Mouse (Mus musculus) adipocyte (in vitro differentiated cells): ENCODE measurements around the gene Muc1.

ENCODE experiments used
- DNase-seq: peaks from one replicate; pipeline ENCODE4 v3.0.0-alpha.2; 2016; ENCODE audit warnings: low spot score

Muc1 gene

GRCm38 (mm10) chr3:89233562-89234110 is 4.8 kb downstream of the Muc1 start:
- no peak for DNase-seq

GRCm38 (mm10) chr3:89236516-89236915 is 7.7 kb downstream of the Muc1 start:
- no peak for DNase-seq

DNA sequence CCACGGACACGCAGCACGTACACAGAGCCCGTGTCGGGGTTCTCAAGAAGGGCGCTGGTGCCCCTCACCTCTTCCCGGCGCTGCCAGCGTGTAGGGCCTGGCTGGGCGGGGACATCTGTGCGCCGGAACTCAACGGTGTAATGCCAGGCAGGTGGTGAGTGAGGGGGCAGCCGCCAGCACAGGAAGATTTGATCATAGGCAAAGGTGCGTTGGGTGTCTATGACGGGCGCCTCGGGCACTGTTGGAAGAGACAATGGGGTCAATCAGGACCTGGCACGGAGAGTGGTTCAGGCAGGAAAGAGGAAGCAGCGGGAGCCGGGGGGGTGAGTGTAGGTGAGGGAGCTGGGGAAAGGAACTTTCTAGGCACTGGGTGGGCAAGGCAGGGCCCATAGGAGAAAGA is 8.8 kb downstream of the Muc1 start:
- DNase-seq: no peak

GRCm38 (mm10) chr3:89238494-89238893 is 9.6 kb downstream of the Muc1 start:
- no peak for DNase-seq

DNA sequence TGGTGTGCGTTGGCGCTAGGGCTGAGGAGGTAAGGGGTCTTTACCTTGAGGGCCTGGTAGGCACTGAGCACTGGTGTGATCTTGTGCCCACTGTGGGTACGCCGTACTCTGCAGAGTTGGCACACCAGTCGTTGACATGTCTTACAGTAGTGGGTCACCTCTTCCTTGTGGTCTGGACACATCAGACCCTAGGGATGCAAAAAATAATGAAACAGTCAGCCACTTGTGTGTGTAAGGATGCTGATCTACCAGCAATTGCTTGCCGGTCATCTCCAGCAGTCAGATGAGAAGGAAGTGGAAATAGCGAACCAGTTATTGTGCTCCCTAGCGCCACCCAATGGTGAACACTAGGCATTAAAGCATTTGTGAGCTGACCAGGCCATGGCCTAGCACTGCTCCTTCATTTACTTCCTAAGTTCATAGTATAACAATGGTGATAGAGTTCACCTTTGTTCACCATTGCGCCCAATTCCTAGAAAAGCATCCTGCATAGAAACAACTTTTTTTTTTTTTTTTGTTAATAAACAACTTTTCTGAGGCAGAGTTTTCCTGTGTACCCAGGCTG is 13.6 kb downstream of the Muc1 start:
- DNase-seq: peak; percentile 56

GRCm38 (mm10) chr3:89243609-89244008 is 14.8 kb downstream of the Muc1 start:
- no peak for DNase-seq

DNA sequence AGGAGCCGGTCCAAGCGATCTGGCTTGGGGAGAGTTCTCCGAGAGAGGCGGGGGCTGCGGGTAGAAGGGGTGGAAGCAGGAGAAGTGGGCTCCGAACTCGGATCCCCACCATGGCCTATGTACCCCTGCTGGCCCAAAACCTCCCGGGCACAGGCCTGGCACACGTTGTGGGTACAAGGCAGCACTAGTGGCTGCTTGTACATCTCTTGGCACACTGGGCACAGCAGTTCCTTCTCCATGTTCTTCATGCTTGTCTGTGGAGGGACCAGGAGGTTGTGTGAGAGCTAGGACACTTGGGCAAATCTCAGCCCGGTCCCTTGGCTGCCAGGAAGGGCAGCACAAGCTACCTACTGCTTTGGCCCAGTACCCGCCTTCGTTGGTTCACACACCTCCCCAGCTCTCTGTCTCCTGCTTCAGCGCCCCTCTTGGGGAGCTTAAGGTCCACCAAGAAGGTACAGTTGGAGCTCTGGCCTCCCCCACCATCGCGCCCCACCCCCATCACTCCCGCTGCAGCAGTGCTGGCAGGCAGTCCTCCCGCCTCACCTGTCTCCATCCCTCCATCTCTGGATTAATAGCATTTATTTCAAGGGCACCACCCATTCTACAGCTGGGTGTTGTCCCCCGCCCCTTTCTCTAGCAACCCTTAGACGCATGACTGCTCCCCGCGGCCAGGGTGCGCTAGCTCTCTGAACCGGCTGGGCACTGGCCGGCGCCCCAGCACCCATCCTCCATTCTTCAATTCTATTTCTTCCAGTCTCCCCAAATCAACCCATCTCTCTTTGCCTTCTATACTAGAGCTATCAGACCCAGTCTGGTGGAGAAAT is 15.5 kb downstream of the Muc1 start:
- no peak for DNase-seq

DNA sequence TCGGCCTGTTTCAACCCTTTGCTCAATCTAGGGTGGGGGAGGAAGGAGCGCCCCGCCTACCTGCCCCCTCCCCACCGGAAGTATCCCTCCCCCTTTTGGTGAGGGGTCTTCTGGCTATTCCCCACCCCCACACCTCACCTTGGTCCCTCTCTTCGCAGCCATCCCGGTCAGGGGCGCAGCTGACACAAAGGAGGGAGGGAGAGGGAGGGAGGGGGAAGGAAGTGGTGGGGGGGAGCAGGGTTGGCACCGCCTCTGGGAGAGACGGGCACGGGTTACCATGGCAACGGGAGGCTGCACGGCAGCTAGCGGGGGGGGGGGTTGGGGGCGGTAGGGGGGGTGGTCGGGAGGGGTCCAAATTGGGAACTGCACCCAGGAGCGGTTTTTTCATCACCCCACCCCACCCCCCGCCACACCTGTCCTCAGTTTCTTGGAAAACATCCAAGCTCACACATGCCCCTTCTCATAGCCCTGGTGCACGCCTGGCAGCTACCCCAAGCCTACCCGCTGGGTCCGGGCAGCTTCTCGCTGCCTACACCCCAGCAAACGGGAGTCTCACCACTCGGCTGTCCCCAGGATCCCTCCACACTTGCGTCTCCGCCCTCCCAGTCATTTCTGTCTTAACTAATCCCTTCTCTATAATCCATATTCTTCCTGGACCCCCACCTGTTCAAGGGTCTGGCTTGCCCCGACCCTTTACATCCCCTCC is 16.3 kb downstream of the Muc1 start:
- no peak for DNase-seq

DNA sequence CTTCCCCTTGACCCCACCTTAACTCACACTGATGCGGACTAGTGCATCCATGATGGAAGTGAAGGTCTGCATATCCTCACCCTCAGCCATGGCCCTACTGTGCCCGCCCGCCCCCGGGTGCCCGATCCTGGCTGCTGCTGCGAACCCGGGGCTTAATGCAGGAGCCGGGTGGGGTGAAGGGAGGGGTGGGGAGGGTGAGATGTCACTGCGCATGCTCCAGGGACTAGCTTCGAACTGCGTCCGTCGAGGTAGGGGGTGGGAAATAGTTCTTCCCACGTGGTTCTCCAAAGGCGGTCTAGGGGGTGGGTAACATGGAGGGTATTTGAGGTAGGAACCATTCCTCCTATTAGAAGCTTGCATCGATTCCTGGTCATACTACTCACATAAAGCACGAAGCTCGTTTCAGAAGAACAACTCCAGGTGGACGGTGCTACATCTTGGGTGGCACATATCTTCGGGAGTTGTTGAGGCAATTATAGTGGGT is 16.9 kb downstream of the Muc1 start, which contains the start of gene Krtcap2:
TSS of gene Krtcap2 (plus strand) at position 279 of the 484 bp plus-strand sequence.
- DNase-seq: no peak

GRCm38 (mm10) chr3:89246261-89247100 is 17.6 kb downstream of the Muc1 start, which contains the start of gene Trim46:
Gene Trim46 (minus strand): TSS chr3:89246309.
- DNase-seq: peak; percentile 93

DNA sequence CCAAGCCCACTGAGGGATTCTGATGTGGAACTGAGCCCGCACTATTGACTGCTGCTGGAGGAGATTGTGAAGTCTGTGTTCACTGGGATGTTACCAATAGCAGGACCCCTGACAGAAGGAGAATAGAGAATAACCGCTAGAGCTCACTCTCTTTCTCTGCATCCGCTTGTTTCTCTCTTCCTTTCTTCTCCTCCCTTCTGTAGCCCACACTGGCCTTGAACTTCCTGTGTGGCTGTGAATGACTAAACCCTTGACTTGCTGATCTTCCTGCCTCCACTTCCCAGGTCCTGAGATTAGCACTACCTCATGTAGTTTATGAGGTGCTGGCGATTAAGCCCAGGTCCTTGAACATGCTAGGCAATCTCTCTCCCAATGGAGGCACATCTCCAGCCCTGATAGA is 18.6 kb downstream of the Muc1 start:
- no peak for DNase-seq

DNA sequence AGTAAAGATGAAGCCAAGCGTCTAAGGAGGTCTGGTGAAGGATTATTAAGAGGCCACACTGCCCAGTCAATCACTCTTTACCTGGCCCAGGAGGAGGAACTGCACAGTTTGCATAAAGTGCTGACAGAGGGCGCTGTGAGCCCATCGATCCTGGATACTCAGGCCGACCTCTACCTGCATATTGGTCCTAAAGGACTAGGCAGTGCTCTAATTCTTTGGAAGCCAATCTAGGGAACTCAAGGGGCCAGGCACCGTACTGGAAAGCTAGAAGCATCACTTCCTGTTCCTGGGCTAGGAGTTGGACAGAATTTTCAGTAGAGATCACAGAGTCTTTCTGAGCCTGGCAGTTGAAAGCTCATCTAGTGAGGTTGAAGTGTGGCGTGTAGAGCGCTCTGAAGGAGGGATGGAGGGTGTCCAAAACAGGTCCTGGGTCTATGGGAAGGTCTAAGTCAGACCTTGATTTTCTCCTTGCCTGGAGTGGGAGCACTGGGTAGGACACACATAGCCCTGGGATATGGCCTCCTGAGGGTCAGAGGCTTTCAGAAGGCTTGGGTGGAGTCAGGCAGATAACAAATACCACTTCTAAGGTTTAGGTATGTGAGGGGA is 21.7 kb downstream of the Muc1 start:
- DNase-seq: peak; percentile 41

DNA sequence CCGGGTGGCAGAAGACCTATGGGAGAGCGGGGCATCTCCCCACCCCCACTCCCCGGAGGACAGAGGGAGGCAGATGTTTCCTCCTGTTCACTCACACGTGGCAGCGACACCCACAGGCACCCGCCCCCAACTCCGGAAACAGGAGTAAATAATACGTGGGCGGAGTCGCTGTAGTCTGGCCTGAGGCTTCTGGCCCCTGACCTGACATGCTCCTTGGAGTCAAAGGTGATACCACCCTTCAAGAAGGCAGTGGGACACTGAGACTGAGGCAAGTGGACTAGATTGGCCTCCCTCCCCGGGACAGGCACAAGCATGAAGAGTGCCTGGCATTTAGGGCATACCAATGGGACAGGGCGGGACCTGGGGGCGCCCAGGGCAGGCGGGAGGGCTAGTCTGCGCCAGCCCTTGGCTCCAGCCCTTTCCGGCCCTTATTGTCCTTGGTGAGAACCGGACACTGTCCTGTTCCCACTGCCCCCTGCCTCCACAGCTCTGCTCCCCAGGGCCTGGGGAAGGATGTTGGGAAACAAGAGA is 22.6 kb downstream of the Muc1 start:
- DNase-seq: no peak

DNA sequence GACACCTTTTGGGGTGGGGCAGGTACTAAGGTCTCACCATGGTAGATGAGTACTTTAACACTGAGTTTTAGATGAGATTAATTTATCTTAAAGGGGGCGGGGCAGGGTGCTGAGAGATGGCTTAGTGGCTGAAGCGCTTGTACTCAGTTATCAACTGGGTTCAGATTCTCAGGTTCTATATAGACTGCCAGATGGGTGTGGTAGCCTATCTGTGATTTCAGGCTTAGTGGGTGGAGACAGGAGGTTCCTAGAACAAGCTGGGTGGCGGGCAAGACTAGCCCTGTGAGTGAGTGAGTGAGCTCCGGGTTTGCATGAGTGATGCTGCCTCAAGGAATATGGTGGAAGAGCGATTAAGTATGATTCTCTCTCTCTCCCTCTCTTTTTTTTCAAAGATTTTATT is 26.1 kb downstream of the Muc1 start:
- DNase-seq: no peak

DNA sequence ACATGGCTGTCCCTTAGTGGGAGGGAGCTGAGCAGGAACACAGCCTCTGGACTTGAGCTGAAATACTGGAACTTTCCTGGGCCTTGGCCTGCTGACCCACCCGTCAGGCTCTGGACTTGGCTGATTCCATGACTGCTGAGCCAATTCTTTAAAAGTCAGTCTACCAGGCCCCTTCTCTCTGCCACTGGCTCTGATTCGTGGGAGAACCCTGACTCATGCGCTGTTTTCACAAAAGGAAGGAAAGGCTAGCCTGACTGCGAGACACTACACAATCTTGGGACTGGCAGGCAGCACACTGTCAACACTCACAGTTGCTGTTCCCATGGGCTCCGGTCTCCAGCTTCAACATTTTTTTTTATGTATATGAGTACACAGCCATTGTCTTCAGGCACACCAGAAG is 27.3 kb downstream of the Muc1 start:
- DNase-seq: peak; percentile 26

DNA sequence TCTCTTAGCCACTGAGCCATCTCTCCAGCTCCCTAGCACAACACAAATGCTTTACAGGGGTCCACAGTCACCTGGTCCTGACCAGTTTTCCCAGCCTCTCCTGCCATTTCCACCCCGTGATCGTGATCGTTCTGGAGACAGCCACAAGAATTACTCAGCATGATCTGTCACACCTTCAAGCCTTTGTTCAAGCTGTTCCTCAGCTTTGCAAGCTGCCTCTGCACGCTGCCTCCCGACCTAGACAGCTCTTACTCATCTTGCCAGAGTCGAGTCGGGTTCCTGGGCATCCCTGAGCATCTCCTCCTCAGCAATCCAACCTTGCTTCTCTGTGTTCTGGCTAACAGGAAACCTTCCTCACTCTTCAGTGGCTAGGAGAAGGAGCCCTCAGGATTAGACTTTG is 30.2 kb downstream of the Muc1 start, which contains the start of gene Dpm3:
TSS of gene Dpm3 (plus strand) at position 283 of the 400 bp plus-strand sequence.
- DNase-seq: no peak

- no peak for DNase-seq
These were observed 31.4 kb downstream of the Muc1 start for GRCm38 (mm10) chr3:89260211-89260610.

DNA sequence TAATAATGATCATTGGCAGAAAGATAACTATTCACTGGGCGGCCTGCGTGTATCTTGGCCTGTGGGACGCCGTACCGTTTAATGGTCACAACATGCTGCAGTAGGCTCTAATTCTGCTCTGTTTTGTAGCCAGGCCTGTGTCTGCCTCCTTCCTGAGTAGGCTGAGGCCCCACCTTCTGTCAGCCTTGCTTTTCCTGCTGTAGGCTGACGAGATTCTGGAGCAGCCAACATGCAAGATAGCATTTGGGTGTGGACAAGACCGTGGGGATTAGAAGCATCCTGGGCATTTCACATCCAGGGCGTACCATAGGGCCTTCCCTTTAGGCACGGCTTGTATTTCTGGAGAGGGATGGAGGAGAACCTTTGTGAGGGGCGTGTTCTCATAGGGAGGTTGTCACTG is 33.6 kb downstream of the Muc1 start:
- no peak for DNase-seq

DNA sequence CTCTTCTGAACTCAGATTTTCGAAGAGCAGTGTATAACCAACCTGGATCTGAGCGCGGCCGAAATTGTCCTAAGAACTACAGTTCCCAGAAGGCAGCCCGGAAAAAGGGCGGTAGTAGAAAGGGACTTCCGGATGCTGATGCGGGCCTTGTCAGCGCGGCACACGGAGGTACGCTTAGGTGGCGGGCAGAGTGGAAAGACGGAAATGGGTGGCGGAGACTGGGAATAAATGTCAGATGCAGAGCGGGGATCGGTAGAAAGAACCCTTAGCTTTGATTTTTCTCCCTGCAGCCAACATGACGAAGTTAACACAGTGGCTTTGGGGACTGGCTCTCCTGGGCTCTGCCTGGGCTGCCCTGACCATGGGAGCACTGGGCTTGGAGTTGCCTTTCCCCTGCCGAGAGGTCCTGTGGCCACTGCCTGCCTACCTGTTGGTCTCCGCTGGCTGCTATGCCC is 37.6 kb downstream of the Muc1 start:
- peak; percentile 82 for DNase-seq

- no peak for DNase-seq
These were observed 40.1 kb downstream of the Muc1 start for GRCm38 (mm10) chr3:89268916-89269315.
